Mouse (Mus musculus) urinary bladder, postnatal 25 days (tissue): ENCODE results near the gene Tecpr1.

Experiments used
- DNase-seq: peaks from one replicate; pipeline ENCODE4 v3.0.0; 2022; ENCODE audit warnings: low spot score

Gene Tecpr1

GRCm38 (mm10) chr5:144165756-144166155 is 57.7 kb downstream of the Tecpr1 start:
- no peak for DNase-seq

GRCm38 (mm10) chr5:144162813-144163517 is 60.5 kb downstream of the Tecpr1 start:
- peak; percentile 63 for DNase-seq

GRCm38 (mm10) chr5:144162080-144162812 is 61.2 kb downstream of the Tecpr1 start:
- DNase-seq, result no peak

- no peak for DNase-seq
These were observed 64.3 kb downstream of the Tecpr1 start for GRCm38 (mm10) chr5:144159137-144159536.

- DNase-seq, result peak; percentile 55
These were observed 64.8 kb downstream of the Tecpr1 start for GRCm38 (mm10) chr5:144158604-144159003.

GRCm38 (mm10) chr5:144154528-144154927 is 68.9 kb downstream of the Tecpr1 start:
- DNase-seq, result peak; percentile 51

- no peak for DNase-seq
These were observed 72.1 kb downstream of the Tecpr1 start for GRCm38 (mm10) chr5:144151270-144151669.

GRCm38 (mm10) chr5:144149530-144149929 is 73.9 kb downstream of the Tecpr1 start:
- DNase-seq, result no peak

- DNase-seq, result no peak
These were observed 76.5 kb downstream of the Tecpr1 start for GRCm38 (mm10) chr5:144146898-144147297.
